Mouse (Mus musculus): ENCODE measurements around the gene Pomp.

DNA sequence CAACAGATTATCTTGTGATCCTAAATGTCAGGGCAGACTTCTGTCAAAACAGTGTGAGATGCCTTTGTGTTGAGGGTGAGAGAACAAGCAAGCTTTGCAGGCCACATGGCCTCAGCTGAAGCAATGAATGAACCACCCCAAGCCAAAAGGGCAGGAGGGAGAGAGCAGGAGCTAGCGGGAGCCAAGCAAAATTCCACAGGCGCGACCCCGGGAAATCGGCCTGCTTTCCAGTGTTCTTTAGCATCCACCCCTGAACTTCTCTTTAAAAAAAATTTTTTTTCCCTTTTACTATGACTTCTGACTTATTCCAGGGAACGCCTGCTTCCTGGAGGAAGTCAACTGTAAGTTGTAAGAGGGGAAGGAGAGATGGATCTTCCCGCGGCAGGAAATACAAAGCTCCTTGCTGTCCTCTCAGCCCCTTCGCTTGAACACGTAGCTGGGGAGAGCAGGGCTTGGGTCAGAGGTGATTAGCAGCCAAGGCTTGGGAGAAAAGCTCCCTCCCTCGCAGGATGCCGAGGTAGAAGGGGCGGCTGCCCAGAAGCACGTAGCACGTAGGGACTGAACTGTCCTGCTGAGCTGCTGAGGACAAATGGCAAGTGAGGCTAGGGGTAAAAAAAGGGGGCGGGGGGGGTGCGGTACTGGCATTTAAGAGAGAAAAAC lies 25.3 kb upstream of the Pomp start:
- TF ChIP-seq CTCF (IDR thresholded peaks at IDR 0.05) (no peak), EP300 (IDR thresholded peaks at IDR 0.05) (no peak)
